Mouse (Mus musculus): ENCODE measurements around the gene Lama2.

Gene Lama2

GRCm38 (mm10) chr10:27184185-27184584 lies 435.4 kb downstream of the Lama2 start:
- DNase-seq (ENCODE audit: low spot score in 2 of 2) = no peak

GRCm38 (mm10) chr10:27174271-27174670 lies 445.3 kb downstream of the Lama2 start:
- no peak for DNase-seq (ENCODE audit: low spot score in 2 of 2)

DNA sequence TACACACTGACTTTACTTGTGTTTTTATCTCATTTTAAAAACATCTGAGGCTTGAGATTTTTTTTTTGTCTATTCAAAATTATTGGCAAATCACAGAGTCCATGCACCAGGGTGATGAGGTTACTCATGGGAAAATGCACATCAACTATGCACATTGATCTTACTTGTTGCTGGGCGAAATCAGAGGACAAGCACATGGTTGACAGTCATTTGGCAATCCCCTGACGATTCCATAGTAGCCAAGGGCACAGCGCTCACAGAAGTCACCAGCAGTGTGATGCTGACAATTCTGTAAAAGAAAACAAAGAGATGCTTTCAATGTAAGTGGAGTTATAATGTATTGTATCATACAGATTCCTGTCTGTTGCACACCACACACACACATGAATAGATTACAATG lies 454.8 kb downstream of the Lama2 start:
- DNase-seq (ENCODE audit: low spot score in 2 of 2) = no peak

GRCm38 (mm10) chr10:27162364-27162763 lies 457.2 kb downstream of the Lama2 start:
- DNase-seq (ENCODE audit: low spot score in 2 of 2) = no peak

GRCm38 (mm10) chr10:27150220-27150619 lies 469.3 kb downstream of the Lama2 start:
- DNase-seq (ENCODE audit: low spot score in 2 of 2) = no peak

DNA sequence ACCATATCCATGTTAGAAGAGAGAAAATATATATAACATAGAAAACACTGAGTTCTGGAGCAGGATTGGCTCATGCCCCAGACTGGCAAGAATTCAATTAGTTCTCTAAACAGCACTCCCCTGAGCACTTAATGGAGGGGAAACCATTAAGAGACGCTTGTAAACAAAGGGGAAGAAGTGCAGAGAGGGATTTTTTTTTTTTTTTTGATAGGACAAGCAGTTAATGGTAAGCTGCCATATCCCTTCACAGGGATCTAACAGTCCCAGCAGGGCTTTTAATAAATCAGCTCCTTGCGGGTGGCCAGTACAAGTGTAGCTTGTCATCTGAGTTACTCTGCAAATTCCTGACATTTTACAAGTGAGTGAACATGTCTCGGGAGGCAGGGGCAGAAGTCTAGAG lies 479.1 kb downstream of the Lama2 start:
- no peak for DNase-seq (ENCODE audit: low spot score in 2 of 2)

DNA sequence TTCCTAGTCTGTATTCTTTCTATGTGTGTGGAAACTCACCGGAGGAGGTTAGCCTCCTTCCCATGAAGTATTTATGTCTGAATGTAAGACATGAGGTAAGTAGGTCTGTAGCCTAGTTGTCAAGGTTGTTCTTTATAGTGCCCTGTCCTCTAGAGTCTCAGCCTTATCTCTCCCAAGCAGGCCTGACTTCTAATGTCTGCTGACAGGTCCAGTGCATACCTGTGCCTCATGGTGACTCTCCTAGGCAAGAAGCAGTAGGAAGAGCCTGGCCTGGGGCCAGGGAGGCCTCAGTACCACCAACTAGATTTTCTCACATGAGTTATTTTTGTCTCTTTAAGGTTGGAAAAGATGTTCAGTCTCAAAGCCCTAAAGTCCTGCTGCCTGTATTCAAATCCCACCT lies 483.8 kb downstream of the Lama2 start:
- DNase-seq (ENCODE audit: low spot score in 2 of 2) = no peak

GRCm38 (mm10) chr10:27133135-27133534 lies 486.4 kb downstream of the Lama2 start:
- no peak for DNase-seq (ENCODE audit: low spot score in 2 of 2)

- DNase-seq (ENCODE audit: low spot score in 2 of 2) = no peak
These were observed 492.1 kb downstream of the Lama2 start for GRCm38 (mm10) chr10:27127454-27127853.

DNA sequence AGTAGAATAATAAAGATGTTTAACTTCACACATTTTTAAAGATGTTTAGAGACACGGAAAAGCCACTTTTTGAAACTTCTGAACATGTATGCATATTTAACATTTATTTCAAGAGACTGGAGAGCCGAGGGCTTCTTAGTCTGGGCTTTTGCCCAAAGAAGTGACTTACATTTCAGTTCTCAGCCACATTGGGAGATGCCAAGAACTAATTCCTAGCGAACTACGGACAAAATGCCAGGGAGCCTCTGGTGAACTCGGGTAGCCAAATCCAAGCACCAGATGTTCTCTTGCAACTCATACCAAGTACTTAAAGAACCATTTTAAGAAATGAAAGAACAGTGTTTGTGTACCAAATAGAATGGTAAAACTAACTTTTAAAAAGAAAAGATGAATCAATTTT lies 495.8 kb downstream of the Lama2 start:
- no peak for DNase-seq (ENCODE audit: low spot score in 2 of 2)

- DNase-seq (ENCODE audit: low spot score in 2 of 2) = no peak
These were observed 501.7 kb downstream of the Lama2 start for GRCm38 (mm10) chr10:27117815-27118214.

DNA sequence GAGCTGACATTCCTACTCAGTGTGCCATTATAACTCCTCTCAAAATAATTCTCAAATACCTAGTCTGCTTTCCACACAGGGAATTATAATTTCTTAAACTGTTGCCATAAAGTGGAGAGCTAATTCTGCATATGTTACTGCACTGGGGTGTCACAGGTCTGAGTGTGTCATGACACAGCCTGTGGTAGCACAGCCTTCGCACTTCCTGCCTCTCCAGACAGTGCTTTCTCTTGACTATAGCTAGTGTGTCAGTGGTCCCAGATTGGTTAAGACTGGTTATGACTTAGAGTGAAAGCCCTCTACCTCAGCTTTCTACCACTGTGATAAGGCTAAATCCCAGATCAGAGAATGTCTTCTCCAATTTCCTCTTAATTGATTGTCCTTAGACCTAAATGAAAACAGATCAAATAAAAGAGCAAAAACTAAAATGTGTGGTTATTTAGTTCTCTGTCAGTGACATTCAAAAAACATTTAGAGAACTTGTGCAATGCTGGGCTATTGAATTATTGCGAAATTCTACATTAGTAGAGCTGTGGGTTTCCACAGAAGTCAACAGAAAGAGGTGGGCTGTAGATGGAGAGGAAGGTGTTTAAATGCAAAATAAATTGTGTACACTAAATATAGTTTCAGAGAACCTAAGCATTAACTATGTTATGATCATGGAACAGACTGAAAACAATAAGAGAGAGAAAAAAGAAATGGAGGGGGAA lies 502.5 kb downstream of the Lama2 start:
- DNase-seq (ENCODE audit: low spot score in 2 of 2) = no peak

- DNase-seq (ENCODE audit: low spot score in 2 of 2) = no peak
These were observed 505.4 kb downstream of the Lama2 start for GRCm38 (mm10) chr10:27114131-27114530.

GRCm38 (mm10) chr10:27103811-27104210 lies 515.7 kb downstream of the Lama2 start:
- DNase-seq (ENCODE audit: low spot score in 2 of 2) = no peak

DNA sequence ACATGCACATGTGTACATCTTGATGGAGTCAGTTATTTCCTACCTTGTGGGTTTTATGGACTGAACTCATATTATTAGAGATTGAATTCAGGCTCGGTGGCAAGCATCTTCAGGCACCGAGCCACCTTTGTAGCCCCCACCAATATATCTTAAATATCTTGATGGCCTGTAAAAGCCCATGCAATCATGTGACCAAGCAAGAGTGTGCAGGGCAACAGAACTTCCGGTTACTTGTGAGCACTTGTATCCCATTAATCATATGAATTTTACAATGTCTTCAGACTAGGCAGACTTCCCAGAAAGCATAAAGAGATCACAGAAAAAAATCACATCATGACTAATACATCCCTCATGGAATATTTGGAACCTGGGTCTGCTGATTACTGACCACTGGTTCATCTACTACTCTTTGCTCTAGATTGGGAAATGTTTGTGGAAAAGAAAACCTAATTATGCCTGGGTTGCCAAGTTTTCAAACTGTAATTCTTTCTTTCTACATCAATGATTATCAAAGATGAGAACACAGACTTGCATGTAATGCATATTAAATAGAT lies 517.7 kb downstream of the Lama2 start:
- DNase-seq (ENCODE audit: low spot score in 2 of 2) = no peak

DNA sequence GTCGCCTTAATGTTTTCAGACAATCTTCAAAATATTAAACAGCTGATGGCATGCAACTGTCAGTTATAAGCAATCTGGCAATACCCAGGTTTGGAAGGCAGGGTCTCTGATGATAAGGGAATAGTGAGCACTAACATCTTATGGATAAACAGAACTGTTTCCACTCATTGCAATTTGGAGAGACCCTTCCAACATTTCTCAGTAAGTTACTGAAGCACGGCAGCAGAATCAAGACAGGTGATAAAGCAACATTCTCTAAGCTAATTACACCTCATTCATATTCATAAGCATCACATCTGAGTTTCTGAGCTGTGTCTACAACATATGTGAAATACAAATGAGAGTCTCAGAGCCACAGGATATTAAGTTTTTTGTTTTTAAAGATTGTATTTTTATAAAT lies 542.4 kb downstream of the Lama2 start:
- no peak for DNase-seq (ENCODE audit: low spot score in 2 of 2)

DNA sequence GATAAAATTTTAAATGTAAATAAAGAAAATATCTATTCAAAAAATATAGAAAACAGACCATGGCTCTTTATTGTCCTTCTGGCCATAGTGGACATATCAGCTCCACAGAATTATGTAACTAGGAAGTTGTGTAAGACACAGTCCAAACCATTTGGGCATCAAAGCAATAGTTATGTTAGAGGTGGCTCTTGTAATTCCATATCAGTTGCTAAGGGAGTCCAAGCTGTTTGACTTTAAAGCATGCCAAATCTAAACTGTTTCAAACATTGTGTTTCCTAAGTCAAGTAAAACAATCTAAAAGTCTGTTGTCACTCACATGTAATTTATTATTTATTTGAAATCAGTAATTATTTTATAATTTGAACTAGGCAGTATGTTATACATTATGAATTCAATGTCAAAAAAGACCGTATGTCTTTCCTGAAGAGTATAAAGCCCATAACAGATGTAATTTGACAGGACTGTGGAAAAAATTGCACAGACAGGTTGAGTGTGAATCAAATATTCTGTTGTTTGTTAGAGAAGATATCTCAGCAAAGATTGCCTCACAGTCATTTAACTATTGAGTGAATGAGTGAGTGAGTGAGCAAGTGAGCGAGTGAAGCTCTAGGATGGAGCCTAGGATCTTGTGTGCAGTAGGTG lies 550.6 kb downstream of the Lama2 start:
- DNase-seq (ENCODE audit: low spot score in 2 of 2) = no peak

DNA sequence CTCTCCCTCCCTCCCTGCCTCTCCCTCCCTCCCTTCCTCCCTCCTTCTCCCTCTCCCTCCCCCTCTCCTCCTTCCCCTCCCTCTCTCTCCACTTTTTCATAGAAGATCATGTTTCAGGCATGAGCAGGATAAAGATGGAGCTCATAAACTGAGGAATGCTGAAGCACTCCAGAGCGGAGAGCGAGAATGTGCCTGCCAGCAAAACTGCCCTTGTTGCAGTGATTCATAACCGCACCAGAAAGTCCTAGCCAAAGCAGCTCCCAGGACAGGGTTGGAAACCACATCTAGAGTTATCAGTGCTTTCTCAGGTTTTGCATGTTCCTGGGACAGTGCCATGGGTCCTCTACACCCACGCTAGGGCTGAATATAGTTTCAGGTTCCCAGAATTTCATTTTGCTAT lies 555.9 kb downstream of the Lama2 start:
- no peak for DNase-seq (ENCODE audit: low spot score in 2 of 2)

DNA sequence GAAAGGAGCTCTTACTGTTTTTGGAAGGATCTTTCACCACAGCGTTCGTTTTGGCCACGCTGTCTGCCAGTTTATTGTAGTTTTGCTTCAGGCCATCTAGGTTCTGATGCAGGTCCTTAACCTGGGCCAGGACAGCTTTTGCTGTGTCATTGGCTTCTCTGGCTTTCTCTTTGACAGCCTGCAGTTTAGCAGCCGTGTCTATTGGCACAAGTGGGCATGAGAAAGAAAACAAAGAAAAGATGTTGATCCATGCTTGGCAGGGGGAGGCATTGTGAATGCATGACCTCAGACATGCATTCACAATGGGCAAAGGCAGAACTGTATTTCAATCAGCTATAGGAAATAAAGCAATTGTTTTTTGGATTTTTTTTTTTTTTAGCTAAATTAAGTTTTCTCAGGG lies 565.1 kb downstream of the Lama2 start:
- DNase-seq (ENCODE audit: low spot score in 2 of 2) = no peak

GRCm38 (mm10) chr10:27047196-27047595 lies 572.4 kb downstream of the Lama2 start:
- no peak for DNase-seq (ENCODE audit: low spot score in 2 of 2)

- no peak for DNase-seq (ENCODE audit: low spot score in 2 of 2)
These were observed 577.7 kb downstream of the Lama2 start for GRCm38 (mm10) chr10:27041812-27042211.

DNA sequence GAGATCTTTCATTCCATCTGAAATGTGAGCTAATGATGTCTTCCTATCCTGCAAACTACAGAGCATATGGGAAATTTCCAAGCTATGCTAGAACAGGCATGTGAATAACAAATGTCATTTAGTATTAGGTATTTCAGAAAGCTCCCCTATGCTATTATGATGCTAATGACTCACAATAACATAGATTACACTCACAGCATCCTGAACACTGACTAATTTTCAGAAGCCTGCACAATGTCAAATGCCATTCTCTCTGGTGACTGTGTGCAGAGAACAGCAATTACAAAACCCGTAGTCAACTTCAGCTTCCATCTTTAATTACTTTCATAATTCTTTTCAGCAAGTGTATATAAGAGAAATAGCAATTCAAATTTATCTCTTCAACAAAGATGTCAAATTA lies 596.9 kb downstream of the Lama2 start:
- DNase-seq (ENCODE audit: low spot score in 2 of 2) = no peak

DNA sequence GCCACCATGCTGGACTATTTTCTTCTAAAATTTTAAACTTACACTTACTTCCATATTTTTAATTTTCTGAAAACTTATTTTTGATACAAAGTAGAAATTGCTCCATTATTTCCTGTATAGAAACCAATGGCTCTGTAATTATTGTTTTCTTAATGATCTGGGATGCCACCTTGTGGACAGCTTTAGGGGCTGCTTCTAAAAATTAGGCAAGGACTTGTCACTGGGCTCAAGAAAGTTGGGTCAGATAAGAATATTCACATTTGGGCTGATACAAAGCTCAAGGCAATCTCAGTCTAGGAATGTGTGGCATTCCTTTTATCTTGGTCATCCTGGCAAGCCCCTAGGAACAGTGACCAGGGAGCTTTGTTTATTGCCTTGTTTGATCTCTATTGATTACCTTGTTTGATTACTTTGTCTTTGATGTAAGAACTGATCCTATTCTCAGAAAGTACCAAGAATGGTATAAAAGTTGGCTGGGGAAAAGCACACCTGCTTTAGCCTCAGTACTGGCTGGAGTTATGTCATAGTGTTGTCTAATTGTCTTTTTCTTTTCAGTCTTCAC lies 606.7 kb downstream of the Lama2 start:
- no peak for DNase-seq (ENCODE audit: low spot score in 2 of 2)

Data from spleen, postnatal 14 days (tissue).